Mouse (Mus musculus) erythroblast, adult 5-6 weeks (primary cell): ENCODE results near the gene Snx6. TPM values are rescaled to one million over a fixed set of nuclear protein-coding genes. Genes with fewer than 3 reads are reported as not detected.
A peak's percentile ranks its signal among the peaks of the same experiment; 100 is the strongest.
"Not testable (repeated sequence)": the region's sequence is repeated elsewhere in the genome, so short reads cannot be mapped to it uniquely, and the experiment has no call there.

Experiments
- ATAC-seq: replicated peaks from 2 replicates; pipeline ENCODE4 v1.8.0; 2016; ENCODE audit warnings: moderate number of reproducible peaks, mild to moderate bottlenecking, moderate TSS enrichment, inconsistent platforms; ENCODE audit not compliant: poor library complexity, low FRiP score, severe bottlenecking
- total RNA-seq, 2 experiments: library from RNA; stranded (forward) in 1 of 2; stranded (reverse) in 1 of 2; fragments of 150-400 nt in 1 of 2; fragments of 200-764, 138-1000 nt in 1 of 2; gene quantifications; 2 replicates each; pipeline versions ENCODE4 v1.2.3 to v1.2.4; 2015 to 2017; ENCODE audit warnings: low replicate concordance in 2 of 2

The Snx6 gene
- total RNA-seq, 2 experiments from 2014 or later, result 21.1 to 24.2 TPM

- no peak for ATAC-seq
Measured at GRCm38 (mm10) chr12:54805254-54806002, 9.9 kb upstream of the Snx6 start.

- no peak for ATAC-seq
Measured at GRCm38 (mm10) chr12:54803531-54803930, 8.0 kb upstream of the Snx6 start.

GRCm38 (mm10) chr12:54796516-54797195 lies 1.2 kb upstream of the Snx6 start:
- ATAC-seq, result no peak

GRCm38 (mm10) chr12:54794392-54794791 lies 1.1 kb downstream of the Snx6 start:
- ATAC-seq, result no peak

GRCm38 (mm10) chr12:54791465-54791864 lies 4.0 kb downstream of the Snx6 start:
- no peak for ATAC-seq

- 0 out of 2 replicates have a peak, but pooled peaks have one; percentile 64 for ATAC-seq
Measured at GRCm38 (mm10) chr12:54789346-54790143, 6.0 kb downstream of the Snx6 start.

GRCm38 (mm10) chr12:54763624-54764023 lies 31.9 kb downstream of the Snx6 start:
- no peak for ATAC-seq

- ATAC-seq, result no peak
Measured at GRCm38 (mm10) chr12:54760676-54761075, 34.8 kb downstream of the Snx6 start.

GRCm38 (mm10) chr12:54758846-54759245 lies 36.7 kb downstream of the Snx6 start:
- ATAC-seq, result no peak

- no peak for ATAC-seq
Measured at GRCm38 (mm10) chr12:54748647-54749046, 46.9 kb downstream of the Snx6 start.

- ATAC-seq, result peak; percentile 81
Measured at GRCm38 (mm10) chr12:54738661-54739243, 56.8 kb downstream of the Snx6 start.

GRCm38 (mm10) chr12:54737891-54738660 lies 57.4 kb downstream of the Snx6 start:
- ATAC-seq, result peak; percentile 58

GRCm38 (mm10) chr12:54734307-54735131 lies 61.0 kb downstream of the Snx6 start:
- peak; percentile 68 for ATAC-seq

- peak; percentile 97 for ATAC-seq
Measured at GRCm38 (mm10) chr12:54729140-54730059, 66.1 kb downstream of the Snx6 start.

- ATAC-seq, result peak; percentile 96
Measured at GRCm38 (mm10) chr12:54718871-54719786, 76.4 kb downstream of the Snx6 start.

- not testable (repeated sequence) for ATAC-seq
Measured at GRCm38 (mm10) chr12:54717516-54717915, 78.0 kb downstream of the Snx6 start.
